Mouse (Mus musculus) thymus, adult 2 months (tissue): ENCODE measurements around the gene Ldah.

ENCODE experiments used
- CTCF ChIP-seq: fragments of 200-500 bp; IDR thresholded peaks from 2 replicates; pipeline ENCODE4 v1.5.1; 2012; ENCODE audit warnings: mild to moderate bottlenecking, control low read depth, low read length, moderate library complexity, borderline replicate concordance; ENCODE audit not compliant: control insufficient read depth, poor library complexity, insufficient read depth; ENCODE audit errors: extremely low read depth
- POLR2A ChIP-seq: fragments of 200-500 bp; IDR thresholded peaks from 2 replicates; pipeline ENCODE4 v1.6.1; 2012; ENCODE audit warnings: mild to moderate bottlenecking, low read length, control low read depth, moderate library complexity; ENCODE audit not compliant: control insufficient read depth, poor library complexity, insufficient read depth; ENCODE audit errors: extremely low read depth

DNA sequence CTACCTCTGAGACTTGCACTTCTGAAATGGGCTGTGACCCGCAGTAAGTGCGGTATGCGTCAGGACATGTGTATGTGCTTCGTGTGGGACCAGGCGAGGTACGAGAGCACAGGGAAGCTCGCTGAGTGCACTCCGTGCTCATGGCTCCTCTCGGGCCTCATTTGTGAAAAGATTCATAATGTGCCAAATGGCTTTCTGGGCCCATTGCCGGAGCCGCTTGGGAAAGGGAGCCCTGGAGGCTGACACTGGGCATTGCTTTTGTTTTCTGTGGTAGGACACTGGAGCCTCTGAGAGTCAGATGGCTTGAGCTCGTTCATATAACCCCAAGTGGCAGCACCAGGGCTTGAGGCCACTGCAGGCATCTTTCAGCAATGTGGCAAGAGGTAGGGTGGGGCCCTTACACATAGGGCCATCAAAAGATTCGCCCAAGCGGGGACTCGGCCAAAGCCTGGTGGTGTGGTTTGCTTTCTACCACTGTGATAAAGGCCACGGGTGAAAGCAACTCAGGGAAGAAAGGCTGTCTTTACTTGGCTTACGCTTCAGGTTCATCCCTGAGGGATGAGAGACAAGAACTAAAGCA is 118.1 kb downstream of the Ldah start:
- TF ChIP-seq POLR2A: no peak
- no peak for TF ChIP-seq CTCF
